Mouse (Mus musculus): ENCODE results near the gene Llgl2.

GRCm38 (mm10) chr11:115875935-115876334 is 52.1 kb downstream of the Llgl2 start:
- TF ChIP-seq POLR2A (IDR thresholded peaks at IDR 0.05; ENCODE audit: borderline replicate concordance, insufficient read depth, low read length): no peak
- no peak for TF ChIP-seq CTCF (IDR thresholded peaks at IDR 0.05; ENCODE audit: borderline replicate concordance, insufficient read depth, low read depth, low read length)
